Mouse (Mus musculus) embryonic stem cell, embryonic (primary cell): ENCODE measurements around the gene Mcm2.

Experiments used
- CTCF ChIA-PET, 4 experiments: fragments of 300-600 bp in 2 of 4; fragments of 350-600 bp in 2 of 4; sonication (Branson Sonifier 250); formaldehyde crosslinking; loops; one replicate each; lab custom pipeline; 2022; ENCODE audit warnings: inconsistent platforms in 2 of 4; lab: Charles Lee
- POLR2A ChIA-PET, 4 experiments: fragments of 300-600 bp in 2 of 4; fragments of 350-600 bp in 2 of 4; sonication (Branson Sonifier 250); formaldehyde crosslinking; loops; one replicate each; lab custom pipeline; 2022; ENCODE audit warnings: antibody characterized with exemption in 4 of 4, inconsistent platforms in 1 of 4; lab: Charles Lee

The Mcm2 gene

GRCm38 (mm10) chr6:88839135-88839970 lies 59.2 kb downstream of the Mcm2 start:
- ChIA-PET CTCF (interaction anchor here in 2 of 4 experiments (0.6 to 3.4 kb wide), 8 partner anchors 8 to 27 kb away, joined by 3 to 15 read pairs (median 3); no protein-coding TSS in a partner anchor), POLR2A (interaction anchor here in 3 of 4 experiments (0.5 to 3.0 kb wide), 19 partner anchors 9 to 1901 kb away, joined by 3 to 8 read pairs (median 4); partner anchors contain the start of genes Mcm2 (in 1 of the 3), Sec61a1 (in 1 of the 3) and Tpra1 (in 1 of the 3))

GRCm38 (mm10) chr6:88838613-88839012 lies 60.0 kb downstream of the Mcm2 start:
- ChIA-PET POLR2A (interaction anchor here in 2 of 4 experiments (0.6 to 3.0 kb wide), 9 partner anchors 22 to 1902 kb away, joined by 3 to 8 read pairs (median 3); partner anchors contain the start of gene Mcm2 (in 1 of the 2)), CTCF (interaction anchor here in 2 of 4 experiments (0.8 to 3.4 kb wide), 4 partner anchors 11 to 27 kb away, joined by 3 to 15 read pairs (median 4); no protein-coding TSS in a partner anchor)

- ChIA-PET POLR2A (interaction anchor here in 1 of 4 experiments (0.7 to 3.0 kb wide), 3 partner anchors 30 to 335 kb away, joined by 3 to 8 read pairs (median 3); no protein-coding TSS in a partner anchor), CTCF (interaction anchor here in 3 of 4 experiments (0.6 to 3.4 kb wide), 4 partner anchors 11 to 58 kb away, joined by 3 to 15 read pairs (median 8); no protein-coding TSS in a partner anchor)
These were observed 60.6 kb downstream of the Mcm2 start for GRCm38 (mm10) chr6:88837999-88838398.

- ChIA-PET POLR2A (interaction anchor here in 1 of 4 experiments (0.9 to 3.0 kb wide), 4 partner anchors 10 to 729 kb away, joined by 3 to 8 read pairs (median 3); no protein-coding TSS in a partner anchor), CTCF (interaction anchor here in 1 of 4 experiments (0.9 to 1.2 kb wide), 2 partner anchors 13 to 808 kb away, joined by 4 to 5 read pairs; partner anchors contain the start of gene Txnrd3)
These were observed 62.3 kb downstream of the Mcm2 start for GRCm38 (mm10) chr6:88836178-88836819.

GRCm38 (mm10) chr6:88835047-88835446 lies 63.5 kb downstream of the Mcm2 start:
- POLR2A ChIA-PET: interaction anchor here in 1 of 4 experiments (0.9 to 1.0 kb wide), 2 partner anchors 11 to 728 kb away, joined by 3 read pairs; no protein-coding TSS in a partner anchor
- CTCF ChIA-PET: no interaction called here
